Mouse (Mus musculus): ENCODE data around the gene Gm14403. TPM values are rescaled to one million over a fixed set of nuclear protein-coding genes. Genes with fewer than 3 reads are reported as not detected.
"Not testable (repeated sequence)": the region's sequence is repeated elsewhere in the genome, so short reads cannot be mapped to it uniquely, and the experiment has no call there.

Gm14403 gene
- total RNA-seq (2021) = 10 to 100 TPM; 34.2 to 38.9 TPM
- long read RNA-seq, experiment 1, partial matches to known transcripts = 5 of 18 reads
- long read RNA-seq, experiment 1, other reads (novel, unspliced or antisense) = 12 of 18 reads
- long read RNA-seq, experiment 2, partial matches to known transcripts = 5 of 28 reads
- long read RNA-seq, experiment 2, other reads (novel, unspliced or antisense) = 21 of 28 reads

- DNase-seq (ENCODE audit: low spot score in 2 of 2) = peak; percentile 30 to 42
Observed at GRCm38 (mm10) chr2:177498067-177498466, at the start of gene Gm14403. Gm14403 (plus strand) TSS chr2:177498215.

DNA sequence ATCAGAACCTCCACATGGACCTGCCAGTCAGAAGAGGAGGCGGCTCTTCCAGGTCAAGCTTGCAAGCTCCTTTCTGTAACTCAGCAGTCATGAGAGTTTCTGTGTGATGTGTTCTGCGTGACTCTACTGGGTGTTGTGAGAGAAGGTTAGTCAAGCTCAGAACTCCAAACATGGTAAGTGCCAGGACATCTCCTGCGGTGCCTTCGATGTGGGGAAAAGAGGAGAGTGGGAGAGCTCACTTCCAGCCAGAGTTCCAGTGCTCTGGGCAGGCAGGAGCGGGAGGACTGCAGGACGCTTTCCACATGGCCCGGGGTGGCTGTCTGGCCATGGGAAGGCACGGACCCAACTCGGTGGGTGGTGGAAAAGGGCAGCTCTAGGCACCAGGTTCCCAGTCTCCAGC, 33.3 kb upstream of the Gm14403 start, which contains the start of gene Zfp970:
Gene Zfp970, plus strand, starts transcription at position 58 of the 400 bp plus-strand sequence.
- peak in 1 of 2 experiments; percentile 12 for DNase-seq (ENCODE audit: low spot score in 2 of 2)

DNA sequence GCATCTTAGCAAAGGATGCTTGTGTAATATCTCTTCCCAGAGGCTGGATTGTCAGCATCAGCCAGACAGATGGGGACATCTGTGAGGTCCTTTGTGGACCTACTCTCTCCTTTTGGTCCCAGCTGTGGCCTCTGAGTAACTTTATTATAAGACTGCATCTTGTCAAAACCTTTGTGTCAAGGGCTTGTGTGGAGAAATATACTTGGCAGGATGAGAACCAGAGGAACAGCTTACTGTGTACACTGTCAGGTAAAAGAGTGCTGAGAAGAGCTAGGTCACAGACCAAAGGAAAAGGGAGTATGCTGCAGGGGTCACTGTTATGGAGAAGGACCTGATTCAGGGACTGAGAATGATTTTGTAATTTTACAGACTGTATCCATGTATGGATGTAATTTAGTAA, 29.8 kb upstream of the Gm14403 start:
- not testable (repeated sequence) for DNase-seq (ENCODE audit: low spot score in 2 of 2)

DNA sequence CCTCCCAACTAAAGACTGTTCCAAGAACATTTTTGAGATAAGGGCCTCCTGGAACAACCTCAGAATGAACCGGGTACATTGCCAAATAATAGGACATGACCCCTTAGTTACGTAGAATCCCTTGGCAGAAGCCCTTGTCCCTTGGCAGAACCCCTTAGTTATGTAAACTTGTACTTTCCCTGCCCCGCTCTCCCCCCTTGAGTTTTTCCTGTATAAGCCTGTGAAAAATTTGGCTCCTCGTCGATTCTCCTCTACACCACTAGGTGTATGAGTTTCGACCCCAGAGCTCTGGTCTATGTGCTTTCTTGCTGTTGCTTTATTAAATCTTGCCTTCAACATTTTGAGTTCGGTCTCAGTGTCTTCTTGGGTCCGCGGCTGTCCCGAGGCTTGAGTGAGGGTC, 25.8 kb upstream of the Gm14403 start:
- not testable (repeated sequence) for DNase-seq (ENCODE audit: low spot score in 2 of 2)

DNA sequence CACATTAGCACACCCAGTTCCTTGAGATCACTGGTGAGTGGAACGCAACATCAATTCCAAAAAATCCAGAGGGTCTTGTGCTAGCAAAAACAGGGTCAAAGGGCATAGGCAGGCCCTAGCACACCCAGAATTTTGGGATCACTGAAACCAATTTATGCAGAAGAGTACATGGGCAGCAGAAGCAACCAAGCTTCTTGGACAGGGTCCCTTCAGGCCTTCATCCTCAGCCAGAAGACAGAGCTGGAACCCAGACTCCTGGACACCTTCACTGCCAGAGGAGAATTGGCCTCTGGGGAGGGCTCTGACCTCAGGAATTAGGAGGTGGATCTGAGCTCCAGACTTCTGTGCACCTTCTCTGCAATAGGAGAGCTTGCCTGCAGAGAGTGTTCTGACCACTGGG, 16.0 kb upstream of the Gm14403 start:
- DNase-seq (ENCODE audit: low spot score in 2 of 2) = not testable (repeated sequence)

GRCm38 (mm10) chr2:177483238-177483948, 14.6 kb upstream of the Gm14403 start:
- DNase-seq (ENCODE audit: low spot score in 2 of 2) = not testable (repeated sequence)

DNA sequence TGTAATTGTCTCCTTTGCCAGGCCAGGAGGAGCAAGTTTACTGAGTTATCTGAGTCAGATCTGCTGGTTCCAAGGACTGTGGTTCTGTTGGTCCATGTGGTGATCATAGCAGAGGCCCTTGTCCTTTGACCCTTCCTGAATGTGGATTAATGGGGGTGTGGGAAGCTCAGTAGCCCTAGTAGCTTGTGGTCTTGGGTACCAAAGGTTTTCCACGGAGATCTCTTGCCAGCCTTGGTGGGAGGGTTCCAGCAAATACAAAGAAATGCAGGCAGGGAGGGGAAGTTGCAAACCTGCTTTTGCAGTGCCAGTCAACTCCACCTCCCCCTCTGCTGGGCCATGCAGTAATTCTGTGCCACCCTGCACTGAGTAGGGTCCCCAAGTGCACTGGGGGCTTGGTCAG, 1.2 kb downstream of the Gm14403 start:
- DNase-seq (ENCODE audit: low spot score in 2 of 2) = not testable (repeated sequence)

- not testable (repeated sequence) for DNase-seq (ENCODE audit: low spot score in 2 of 2)
Observed at GRCm38 (mm10) chr2:177505211-177505719, 7.2 kb downstream of the Gm14403 start.

- not testable (repeated sequence) for DNase-seq (ENCODE audit: low spot score in 2 of 2)
Observed at GRCm38 (mm10) chr2:177511381-177511780, 13.4 kb downstream of the Gm14403 start.

DNA sequence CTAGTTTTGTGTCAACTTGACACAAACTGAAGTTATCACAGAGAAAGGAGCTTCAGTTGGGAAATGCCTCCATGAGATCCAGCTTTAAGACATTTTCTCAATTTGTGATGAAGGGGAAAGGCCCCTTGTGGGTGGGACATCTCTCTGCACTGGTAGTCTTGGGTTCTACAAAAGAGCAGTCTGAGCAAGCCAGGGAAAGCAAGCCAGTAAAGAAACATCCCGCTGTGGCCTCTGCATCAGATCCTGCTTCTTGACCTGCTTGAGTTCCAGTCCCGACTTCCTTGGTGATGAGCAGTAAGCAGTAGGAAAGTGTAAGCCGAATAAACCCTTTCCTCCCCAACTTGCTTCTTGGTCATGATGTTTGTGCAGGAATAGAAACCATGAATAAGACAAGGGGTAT, 14.0 kb downstream of the Gm14403 start:
- not testable (repeated sequence) for DNase-seq (ENCODE audit: low spot score in 2 of 2)

DNA sequence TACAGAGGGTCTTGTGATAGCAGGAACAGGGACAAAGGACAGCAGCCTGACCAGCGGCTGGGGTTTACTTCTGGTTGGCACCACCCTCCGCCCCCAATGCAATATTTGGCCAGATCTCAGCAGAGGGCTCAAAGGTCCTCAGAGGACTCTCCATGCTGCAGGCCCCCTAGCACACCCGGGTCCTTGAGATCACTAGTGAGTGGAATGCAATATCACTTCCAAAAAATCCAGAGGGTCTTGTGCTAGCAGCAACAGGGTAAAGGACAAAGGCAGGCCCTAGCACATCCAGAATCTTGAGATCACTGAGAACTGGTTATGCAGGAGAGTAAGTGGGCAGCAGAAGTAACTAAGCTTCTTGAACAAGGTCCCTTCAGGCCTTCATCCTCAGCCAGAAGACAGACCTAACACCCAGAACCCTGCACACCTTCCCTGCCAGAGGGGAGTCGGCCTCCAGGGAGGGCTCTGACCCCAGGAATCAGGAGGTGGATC, 16.0 kb downstream of the Gm14403 start:
- not testable (repeated sequence) for DNase-seq (ENCODE audit: low spot score in 2 of 2)

DNA sequence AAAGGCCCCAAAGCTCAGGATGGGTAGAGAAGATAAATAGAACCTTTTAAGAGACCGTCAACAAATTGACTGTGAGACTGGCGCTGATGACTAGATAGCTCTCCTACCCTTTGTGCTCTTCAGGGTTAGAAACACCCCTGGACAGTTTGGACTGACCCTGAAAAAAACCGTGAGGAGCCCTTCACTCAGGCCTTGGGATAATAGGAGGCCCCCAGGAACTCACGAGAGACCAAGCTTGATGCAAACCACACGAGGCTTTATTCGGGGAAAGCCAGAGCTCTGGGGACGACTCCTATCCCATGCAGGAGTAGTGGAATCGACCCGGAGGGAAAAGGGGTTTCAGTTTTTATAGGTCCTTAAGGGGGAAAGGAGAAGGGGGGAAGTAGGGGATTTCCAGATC, 19.7 kb downstream of the Gm14403 start:
- DNase-seq (ENCODE audit: low spot score in 2 of 2) = not testable (repeated sequence)

GRCm38 (mm10) chr2:177518354-177518753, 20.3 kb downstream of the Gm14403 start:
- DNase-seq (ENCODE audit: low spot score in 2 of 2) = not testable (repeated sequence)

GRCm38 (mm10) chr2:177518960-177519359, 20.9 kb downstream of the Gm14403 start:
- not testable (repeated sequence) for DNase-seq (ENCODE audit: low spot score in 2 of 2)

GRCm38 (mm10) chr2:177520035-177520434, 22.0 kb downstream of the Gm14403 start:
- DNase-seq (ENCODE audit: low spot score in 2 of 2) = no peak

GRCm38 (mm10) chr2:177523061-177523460, 25.0 kb downstream of the Gm14403 start:
- no peak for DNase-seq (ENCODE audit: low spot score in 2 of 2)

DNA sequence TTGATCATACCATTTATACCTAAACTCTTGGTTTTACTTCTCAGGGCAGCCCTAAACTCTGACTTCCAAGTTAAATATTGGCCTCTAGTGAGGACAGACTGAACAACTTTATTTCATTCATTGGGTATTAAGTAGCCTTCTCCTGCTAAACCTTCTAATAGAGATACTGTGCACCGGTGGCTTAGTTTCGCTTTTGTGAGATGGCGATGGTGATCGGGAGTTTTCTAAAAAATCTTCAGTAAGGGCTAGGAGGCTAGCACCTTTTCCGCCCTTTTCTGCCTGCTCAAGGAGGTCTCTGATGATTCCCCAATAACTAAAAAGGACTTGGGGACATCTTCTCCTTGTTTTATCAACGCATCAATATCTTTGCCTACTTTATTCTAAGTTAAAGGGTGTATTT, 25.7 kb downstream of the Gm14403 start:
- not testable (repeated sequence) for DNase-seq (ENCODE audit: low spot score in 2 of 2)

GRCm38 (mm10) chr2:177524171-177524570, 26.2 kb downstream of the Gm14403 start:
- not testable (repeated sequence) for DNase-seq (ENCODE audit: low spot score in 2 of 2)

- no peak for DNase-seq (ENCODE audit: low spot score in 2 of 2)
Observed at GRCm38 (mm10) chr2:177535876-177536275, 37.9 kb downstream of the Gm14403 start.

GRCm38 (mm10) chr2:177537141-177537540, 39.1 kb downstream of the Gm14403 start:
- not testable (repeated sequence) for DNase-seq (ENCODE audit: low spot score in 2 of 2)

- DNase-seq (ENCODE audit: low spot score in 2 of 2) = not testable (repeated sequence)
Observed at GRCm38 (mm10) chr2:177537717-177538116, 39.7 kb downstream of the Gm14403 start.

- peak in 1 of 2 experiments; percentile 2 for DNase-seq (ENCODE audit: low spot score in 2 of 2)
Observed at GRCm38 (mm10) chr2:177555261-177555660, 57.2 kb downstream of the Gm14403 start.
